Mouse (Mus musculus) embryonic fibroblast, embryonic 13.5 days (primary cell): ENCODE results near the gene Plod2.

Experiments
- CTCF ChIP-seq: IDR thresholded peaks from 2 replicates; pipeline ENCODE4 v1.5.1; 2011; ENCODE audit warnings: mild to moderate bottlenecking, control low read depth, low read length, moderate library complexity, borderline replicate concordance; ENCODE audit not compliant: insufficient read depth
- POLR2A ChIP-seq: IDR thresholded peaks from 2 replicates; pipeline ENCODE4 v1.6.1; 2011; ENCODE audit warnings: low read depth, mild to moderate bottlenecking, control low read depth, low read length, moderate library complexity

DNA sequence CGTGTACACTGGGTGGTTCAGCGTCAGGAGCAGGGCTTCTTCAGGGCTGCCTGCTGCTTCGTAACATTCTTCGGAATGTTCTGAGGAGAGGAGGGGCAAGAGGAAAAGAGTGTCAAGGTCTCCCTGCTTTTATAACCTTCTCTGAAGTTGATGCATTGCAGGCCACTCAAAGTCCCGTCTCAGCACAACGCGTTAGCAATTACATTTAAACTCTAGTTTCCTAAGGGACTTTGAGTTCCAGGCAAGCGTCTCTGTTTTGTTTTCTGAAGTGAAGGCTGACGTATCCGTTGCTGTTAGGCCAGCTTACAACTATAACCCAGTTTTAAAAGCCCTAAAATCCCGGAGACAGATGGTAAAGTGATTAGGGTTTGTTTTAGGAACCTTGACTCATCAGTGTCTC is 55.8 kb downstream of the Plod2 start:
- TF ChIP-seq CTCF: no peak
- TF ChIP-seq POLR2A: no peak
